Mouse (Mus musculus): ENCODE measurements around the gene Mbnl2. TPM values are rescaled to one million over a fixed set of nuclear protein-coding genes. Genes with fewer than 3 reads are reported as not detected.
"Not testable (repeated sequence)": the region's sequence is repeated elsewhere in the genome, so short reads cannot be mapped to it uniquely, and the experiment has no call there.

Gene Mbnl2
- polyA plus RNA-seq, 1 experiment from 2014 or later, result 20.2 TPM

DNA sequence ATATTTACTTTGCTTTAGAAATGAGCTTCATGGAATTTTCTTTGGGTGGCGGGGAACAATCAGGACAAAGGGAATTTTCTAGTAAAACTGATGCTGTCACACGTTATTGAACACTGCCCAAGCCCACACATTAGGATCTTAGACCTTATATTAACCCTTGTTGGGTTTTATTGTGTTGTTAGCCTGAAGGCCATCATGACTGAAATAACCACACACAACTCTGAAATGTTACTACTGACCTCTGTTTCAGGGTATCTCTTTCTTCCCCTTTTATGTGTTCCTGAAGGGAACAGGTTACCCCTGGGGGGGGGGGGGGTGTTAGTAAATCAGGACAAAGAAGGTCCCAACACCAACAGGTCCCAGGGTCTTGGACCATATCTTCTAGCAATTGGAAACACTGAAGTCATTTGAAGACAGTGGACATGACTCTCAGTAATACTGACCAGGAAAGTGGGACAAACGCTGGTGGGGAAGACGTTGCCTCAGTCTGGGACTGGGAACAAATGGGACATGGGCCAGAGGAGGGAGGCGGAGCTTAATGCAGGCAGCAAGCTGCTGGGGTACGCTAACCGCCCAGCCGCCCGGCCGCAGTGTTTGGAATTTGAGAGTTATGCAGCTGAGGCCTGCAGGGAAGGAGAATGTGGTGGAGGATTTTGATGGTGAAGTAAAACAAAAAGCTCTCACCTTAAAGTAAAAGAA is 80.4 kb downstream of the Mbnl2 start:
- ATAC-seq, result no peak
- Histone ChIP-seq H3K9me3 (replicated peaks) (no peaks in the 10 kb centered on the region), H3K27ac (no peak overlapping the region), H3K4me3 (no peak overlapping the region), H3K4me1 (peaks cover 38% of the 10 kb centered on the region), H3K9ac (no peak overlapping the region), H3K27me3 (replicated peaks) (no peaks in the 10 kb centered on the region), H3K36me3 (peaks cover 10% of the 10 kb centered on the region), H3K4me2 (no peak overlapping the region)
- 79% methylated on average over 10 of the region's 10 CpGs for WGBS (ENCODE audit: insufficient replicate concordance)

DNA sequence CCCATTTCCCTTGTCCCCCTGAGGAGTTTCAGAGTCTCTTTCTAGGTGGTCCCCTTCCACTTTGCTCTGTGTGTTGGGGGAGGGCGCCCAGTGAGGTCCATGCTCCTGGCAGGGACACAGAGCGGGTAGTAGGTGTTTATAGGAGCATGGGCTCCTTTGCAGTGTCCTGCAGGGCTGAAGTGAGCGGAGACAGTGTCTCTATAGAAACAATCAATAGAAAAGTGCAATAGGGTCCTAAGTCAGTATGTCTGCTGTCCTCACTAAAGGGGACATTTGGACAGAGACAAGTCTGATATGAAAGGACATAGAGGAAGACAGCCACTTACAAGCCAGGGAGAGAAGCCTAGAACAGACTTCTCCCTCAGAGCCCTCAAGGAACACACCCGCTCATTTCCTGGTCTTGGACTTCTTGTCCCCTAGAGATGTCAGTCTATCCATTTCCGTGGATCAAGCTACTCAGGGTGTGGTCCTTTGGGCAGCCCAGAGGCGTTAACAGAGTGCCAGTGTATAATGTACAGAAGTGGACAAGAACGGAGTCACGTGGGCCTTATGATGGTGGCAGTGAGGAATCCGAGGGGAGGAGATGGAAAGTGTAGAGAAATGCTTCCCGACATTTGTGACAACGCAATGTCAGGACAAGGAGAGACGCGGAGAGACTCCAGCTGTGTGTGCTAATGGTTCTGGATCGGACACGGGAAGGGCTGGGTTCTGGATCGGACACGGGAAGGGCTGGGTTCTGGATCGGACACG is 82.0 kb downstream of the Mbnl2 start:
- H3K27ac ChIP-seq, result no peak overlapping the region
- WGBS (ENCODE audit: insufficient replicate concordance), result 88% methylated on average over 19 of the region's 19 CpGs
- ATAC-seq, result no peak
- no peak overlapping the region for H3K4me2 ChIP-seq
- peaks cover 10% of the 10 kb centered on the region for H3K36me3 ChIP-seq
- no peak overlapping the region for H3K4me3 ChIP-seq
- no peak overlapping the region for H3K9ac ChIP-seq
- H3K4me1 ChIP-seq, result peaks cover 31% of the 10 kb centered on the region
- no peaks in the 10 kb centered on the region for H3K27me3 ChIP-seq (replicated peaks)
- H3K9me3 ChIP-seq (replicated peaks), result no peaks in the 10 kb centered on the region

GRCm38 (mm10) chr14:120359608-120360007 is 84.1 kb downstream of the Mbnl2 start:
- not testable (repeated sequence) for H3K4me2 ChIP-seq; H3K4me3 ChIP-seq; H3K36me3 ChIP-seq; H3K27ac ChIP-seq; H3K9ac ChIP-seq; ATAC-seq; H3K27me3 ChIP-seq (replicated peaks); H3K9me3 ChIP-seq (replicated peaks)
- H3K4me1 ChIP-seq, result peaks cover 31% of the 10 kb centered on the region
- WGBS (ENCODE audit: insufficient replicate concordance), result 88% methylated on average over 8 of the region's 8 CpGs

DNA sequence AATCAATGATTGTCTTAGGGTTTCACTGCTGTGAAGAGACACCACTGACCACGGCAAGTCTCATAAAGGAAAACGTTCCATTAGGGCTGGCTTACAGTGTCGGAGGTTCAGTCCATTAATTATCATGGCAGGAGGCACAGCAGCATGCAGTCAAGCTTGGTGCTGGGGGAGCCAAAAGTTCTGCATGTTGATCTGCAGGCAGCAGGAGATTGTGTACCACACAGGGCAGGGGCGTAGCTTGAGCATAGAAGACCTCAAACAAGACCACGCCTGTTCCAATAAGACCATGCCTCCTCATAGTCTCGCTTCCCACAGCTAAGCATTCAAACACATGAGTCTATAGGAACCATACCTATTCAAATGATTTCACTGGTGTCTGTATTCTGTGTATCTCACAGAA is 85.7 kb downstream of the Mbnl2 start:
- no peak overlapping the region for H3K4me2 ChIP-seq
- H3K27me3 ChIP-seq (replicated peaks), result no peaks in the 10 kb centered on the region
- no peak overlapping the region for H3K4me3 ChIP-seq
- H3K4me1 ChIP-seq, result peaks cover 18% of the 10 kb centered on the region
- WGBS (ENCODE audit: insufficient replicate concordance), result 77% methylated on average over 6 of the region's 6 CpGs
- H3K36me3 ChIP-seq, result peaks cover 10% of the 10 kb centered on the region
- H3K9me3 ChIP-seq (replicated peaks), result no peaks in the 10 kb centered on the region
- no peak overlapping the region for H3K27ac ChIP-seq
- ATAC-seq, result no peak
- H3K9ac ChIP-seq, result no peak overlapping the region

- no peak overlapping the region for H3K4me3 ChIP-seq
- no peak overlapping the region for H3K9ac ChIP-seq
- H3K36me3 ChIP-seq, result peaks cover 10% of the 10 kb centered on the region
- 59% methylated on average over 8 of the region's 8 CpGs for WGBS (ENCODE audit: insufficient replicate concordance)
- H3K4me1 ChIP-seq, result peaks cover 17% of the 10 kb centered on the region
- H3K4me2 ChIP-seq, result no peak overlapping the region
- no peaks in the 10 kb centered on the region for H3K9me3 ChIP-seq (replicated peaks)
- H3K27ac ChIP-seq, result peak overlapping the region; percentile 36; the same call in 1 of the 2 replicates
- ATAC-seq, result 0 out of 2 replicates have a peak, but pooled peaks have one; percentile 24
- no peaks in the 10 kb centered on the region for H3K27me3 ChIP-seq (replicated peaks)
These were observed 87.0 kb downstream of the Mbnl2 start for GRCm38 (mm10) chr14:120362409-120362992.

DNA sequence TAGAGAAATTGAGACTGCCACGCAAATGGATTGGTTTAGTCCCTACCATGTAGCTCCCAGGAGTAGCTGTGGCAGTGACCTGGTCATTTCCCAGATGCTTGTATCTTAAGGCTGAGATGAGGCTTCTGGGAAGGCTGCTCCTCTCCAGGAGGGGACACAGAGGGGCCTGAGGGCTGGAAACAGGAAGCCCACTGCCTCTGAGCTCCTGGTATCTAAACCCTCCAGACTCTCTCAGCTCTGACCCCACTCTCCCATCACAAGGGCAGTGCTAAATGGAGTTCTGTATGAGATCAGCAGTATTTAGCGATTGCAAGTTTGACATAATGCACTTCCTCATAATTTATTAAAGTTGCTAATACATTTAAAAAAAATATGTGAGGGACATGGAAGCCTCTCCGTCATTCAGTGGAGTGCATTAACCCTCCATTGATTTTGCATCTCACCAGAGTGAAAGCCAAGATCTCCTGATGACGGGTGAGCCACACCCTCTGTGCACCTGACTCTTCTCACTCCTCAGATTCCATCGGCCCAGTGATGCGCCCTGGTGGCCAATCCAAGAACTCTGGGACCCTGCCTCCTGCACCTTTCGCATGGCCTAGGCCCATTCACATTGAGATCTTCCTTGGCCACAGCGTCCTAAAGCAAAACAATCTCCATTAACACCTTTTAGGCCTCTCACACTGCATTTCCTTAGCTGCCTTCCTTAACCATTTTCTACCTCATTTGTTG is 87.8 kb downstream of the Mbnl2 start:
- H3K27me3 ChIP-seq (replicated peaks), result no peaks in the 10 kb centered on the region
- H3K4me1 ChIP-seq, result peaks cover 17% of the 10 kb centered on the region
- H3K9me3 ChIP-seq (replicated peaks), result no peaks in the 10 kb centered on the region
- no peak overlapping the region for H3K9ac ChIP-seq
- H3K4me2 ChIP-seq, result no peak overlapping the region
- ATAC-seq, result peak; percentile 50; the same call in 1 of the 2 replicates
- H3K36me3 ChIP-seq, result peaks cover 10% of the 10 kb centered on the region
- no peak overlapping the region for H3K4me3 ChIP-seq
- WGBS (ENCODE audit: insufficient replicate concordance), result 52% methylated on average over 8 of the region's 8 CpGs
- H3K27ac ChIP-seq, result peak overlapping the region; percentile 36; the same call in 1 of the 2 replicates

GRCm38 (mm10) chr14:120365088-120365487 is 89.6 kb downstream of the Mbnl2 start:
- WGBS (ENCODE audit: insufficient replicate concordance), result 73% methylated on average over 4 of the region's 4 CpGs
- Histone ChIP-seq H3K9me3 (replicated peaks) (no peaks in the 10 kb centered on the region), H3K27ac (no peak overlapping the region), H3K4me1 (peaks cover 25% of the 10 kb centered on the region), H3K27me3 (replicated peaks) (no peaks in the 10 kb centered on the region), H3K4me2 (no peak overlapping the region), H3K36me3 (no peaks in the 10 kb centered on the region), H3K9ac (no peak overlapping the region), H3K4me3 (no peak overlapping the region)
- ATAC-seq, result no peak

DNA sequence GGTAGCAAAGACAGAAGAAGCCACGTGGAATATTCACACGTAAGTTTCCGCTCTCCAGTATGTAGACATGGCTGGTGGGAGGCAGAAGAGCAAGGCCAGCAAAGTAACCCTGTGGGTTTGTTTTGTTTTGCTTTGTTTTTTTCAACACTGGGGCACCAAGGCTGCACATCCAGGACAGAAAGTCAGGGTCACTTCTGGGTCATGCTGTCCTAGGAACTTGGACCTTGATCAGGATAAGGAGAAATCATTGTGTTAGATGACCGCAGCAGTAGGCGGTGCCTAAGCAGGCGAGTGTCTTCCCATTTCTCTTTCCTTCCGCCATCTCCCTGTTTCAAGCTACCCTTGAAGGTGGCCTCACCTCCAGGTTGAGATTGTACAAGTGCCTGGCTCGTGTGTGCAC is 91.5 kb downstream of the Mbnl2 start:
- 80% methylated on average over 8 of the region's 8 CpGs for WGBS (ENCODE audit: insufficient replicate concordance)
- Histone ChIP-seq H3K9ac (no peak overlapping the region), H3K27me3 (replicated peaks) (no peaks in the 10 kb centered on the region), H3K4me2 (no peak overlapping the region), H3K36me3 (no peaks in the 10 kb centered on the region), H3K27ac (no peak overlapping the region), H3K9me3 (replicated peaks) (no peaks in the 10 kb centered on the region), H3K4me1 (peaks cover 30% of the 10 kb centered on the region), H3K4me3 (no peak overlapping the region)
- no peak for ATAC-seq

DNA sequence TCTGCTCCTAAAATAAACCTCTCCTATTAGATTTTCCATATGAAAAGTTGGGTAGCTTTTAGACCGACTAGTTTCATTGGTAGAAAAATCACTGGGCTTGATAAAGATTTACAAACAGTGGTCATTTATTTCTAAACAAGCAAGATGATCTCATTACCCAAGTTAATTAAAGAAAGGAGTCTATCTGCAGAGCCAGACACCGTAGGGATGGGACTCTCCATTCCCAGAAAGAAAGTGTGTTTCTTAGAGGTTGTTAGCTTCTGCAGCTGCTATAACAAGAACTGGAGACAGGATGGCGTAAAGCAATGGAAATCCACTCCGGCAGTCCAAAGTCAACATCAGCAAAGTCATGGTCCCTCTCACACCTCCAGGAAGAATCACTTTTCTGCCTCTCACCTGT is 92.1 kb downstream of the Mbnl2 start:
- no peak overlapping the region for H3K4me3 ChIP-seq
- H3K4me2 ChIP-seq, result no peak overlapping the region
- 83% methylated on average over 4 of the region's 4 CpGs for WGBS (ENCODE audit: insufficient replicate concordance)
- H3K9ac ChIP-seq, result no peak overlapping the region
- peaks cover 31% of the 10 kb centered on the region; the same call in 1 of the 2 replicates for H3K4me1 ChIP-seq
- no peaks in the 10 kb centered on the region for H3K9me3 ChIP-seq (replicated peaks)
- no peaks in the 10 kb centered on the region for H3K36me3 ChIP-seq
- H3K27me3 ChIP-seq (replicated peaks), result no peaks in the 10 kb centered on the region
- H3K27ac ChIP-seq, result no peak overlapping the region
- ATAC-seq, result no peak

DNA sequence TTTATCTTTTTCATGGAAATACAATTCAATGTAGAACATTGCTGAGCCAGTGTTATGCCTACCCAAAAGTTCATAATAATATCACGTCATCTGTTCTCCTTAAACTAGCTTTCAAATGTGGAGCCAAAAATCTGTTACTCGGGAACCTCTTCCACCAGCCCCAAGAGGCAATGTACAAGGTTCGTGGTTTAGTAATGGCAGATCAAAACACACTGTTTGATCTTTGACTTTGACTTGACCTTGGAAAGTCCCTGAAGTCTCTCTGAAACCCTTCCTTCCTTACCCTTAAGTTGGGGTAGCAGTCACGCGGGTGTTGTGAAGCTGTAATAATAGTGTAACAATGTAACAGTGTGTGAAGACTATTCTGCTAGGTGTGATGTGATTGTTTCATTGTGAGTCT is 93.0 kb downstream of the Mbnl2 start:
- no peak for ATAC-seq
- Histone ChIP-seq H3K27ac (no peak overlapping the region), H3K4me1 (peaks cover 23% of the 10 kb centered on the region; the same call in 1 of the 2 replicates), H3K9ac (no peak overlapping the region), H3K27me3 (replicated peaks) (no peaks in the 10 kb centered on the region), H3K4me3 (no peak overlapping the region), H3K9me3 (replicated peaks) (no peaks in the 10 kb centered on the region), H3K36me3 (no peaks in the 10 kb centered on the region), H3K4me2 (no peak overlapping the region)
- WGBS (ENCODE audit: insufficient replicate concordance), result 74% methylated on average over 5 of the region's 5 CpGs

DNA sequence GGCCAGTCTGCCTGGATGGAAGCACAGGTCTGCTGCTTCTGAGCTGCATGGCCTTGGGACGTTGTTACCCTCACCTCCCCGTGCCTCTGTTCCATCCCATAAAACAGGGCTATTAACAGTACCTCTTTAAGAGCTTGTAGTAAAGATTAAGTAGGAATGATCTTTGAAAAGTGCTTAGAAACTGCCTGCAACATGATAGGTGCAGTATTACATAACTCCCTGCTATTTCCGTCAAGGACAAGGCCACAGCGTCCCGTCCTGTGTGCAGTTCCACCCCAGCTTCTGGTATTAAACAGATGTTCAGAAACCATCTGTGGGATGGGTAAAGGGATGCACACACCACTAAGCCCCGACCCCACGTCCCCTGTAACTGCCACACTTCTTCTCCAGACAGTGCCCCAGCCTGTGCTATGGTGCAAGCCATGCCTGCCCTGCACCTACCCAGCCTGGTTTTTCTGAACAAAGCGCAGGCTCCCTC is 93.5 kb downstream of the Mbnl2 start:
- Histone ChIP-seq H3K27ac (no peak overlapping the region), H3K36me3 (no peaks in the 10 kb centered on the region), H3K4me3 (no peak overlapping the region), H3K9ac (no peak overlapping the region), H3K27me3 (replicated peaks) (no peaks in the 10 kb centered on the region), H3K4me1 (peaks cover 18% of the 10 kb centered on the region; the same call in 1 of the 2 replicates), H3K9me3 (replicated peaks) (no peaks in the 10 kb centered on the region), H3K4me2 (no peak overlapping the region)
- 47% methylated on average over 8 of the region's 8 CpGs for WGBS (ENCODE audit: insufficient replicate concordance)
- no peak for ATAC-seq

Data from liver, embryonic 12.5 days (tissue).